Mouse (Mus musculus) megakaryocyte, embryonic 14.5 days (primary cell): ENCODE data around the gene 1810013L24Rik.

Experiments used
- FLI1 ChIP-seq: IDR thresholded peaks from 2 replicates; pipeline ENCODE4 v1.6.1; 2012; ENCODE audit warnings: low read length, inconsistent platforms, mixed read lengths
- GATA1 ChIP-seq: IDR thresholded peaks from 3 replicates; pipeline ENCODE4 v1.6.1; 2012; ENCODE audit warnings: mixed read lengths, low read length, inconsistent platforms, borderline replicate concordance

- TF ChIP-seq GATA1 (no peak), FLI1 (no peak)
Measured at GRCm38 (mm10) chr16:8836876-8837275, 7.0 kb downstream of the 1810013L24Rik start.
